Mouse (Mus musculus) stomach, postnatal 0 days (tissue): ENCODE results near the gene Fezf1.

ENCODE experiments used
- CTCF ChIP-seq: IDR thresholded peaks from 2 replicates; pipeline ENCODE4 v1.5.1; 2016; ENCODE audit warnings: antibody characterized with exemption, low read depth, mild to moderate bottlenecking, moderate library complexity
- EP300 ChIP-seq: optimal IDR thresholded peaks from 2 replicates; pipeline ENCODE3; 2016; ENCODE audit warnings: antibody characterized with exemption

- TF ChIP-seq CTCF: no peak
- TF ChIP-seq EP300: no peak
Measured at GRCm38 (mm10) chr6:23249053-23249401, 865 bp upstream of the Fezf1 start.
